Comparison of ENCODE assay signal across 1 mouse cellular context in genomic region chr17:6961181-6962000, GRCm38 (mm10).
TF ChIP-seq lines count a peak whose summit lies in the region.

No protein-coding gene starts in this region.

TF ChIP-seq in CH12.LX, 34 proteins besides CTCF, POLR2A, EP300 and RAD21:
- TF ChIP-seq MXI1 (IDR thresholded peaks at IDR 0.05; ENCODE audit: low read depth, low read length) (0 out of 2 replicates have a peak, but pooled peaks have one; percentile 23), SIN3A (IDR thresholded peaks at IDR 0.05; ENCODE audit: low read length) (peak; percentile 31; the same call in 1 of the 2 replicates)
